Mouse (Mus musculus) kidney, embryonic 16.5 days (tissue): ENCODE measurements around the gene Ints3. TPM values are rescaled to one million over a fixed set of nuclear protein-coding genes. Genes with fewer than 3 reads are reported as not detected.

Experiments used
- ATAC-seq: fragments of 200-750 bp; cut with Nextera tagmentation; 2 replicates; pipeline ENCODE4 v1.8.0; 2017; ENCODE audit warnings: moderate TSS enrichment; ENCODE audit not compliant: low FRiP score, low TSS enrichment
- H3K27ac ChIP-seq: fragments of 300-500 bp; sonication (generic); 2 replicates; pipeline ENCODE4 v1.5.1; 2014; ENCODE audit warnings: low read length
- H3K27me3 ChIP-seq: fragments of 300-500 bp; sonication (generic); 2 replicates; pipeline ENCODE4 v1.6.1; 2014; ENCODE audit warnings: low read length, control low read depth, mixed read lengths; ENCODE audit not compliant: insufficient read depth
- H3K36me3 ChIP-seq: fragments of 300-500 bp; sonication (generic); 2 replicates; pipeline ENCODE4 v1.6.1; 2014; ENCODE audit warnings: low read length, control low read depth, mixed read lengths; ENCODE audit not compliant: insufficient read depth
- H3K4me1 ChIP-seq: fragments of 300-500 bp; sonication (generic); 2 replicates; pipeline ENCODE4 v1.6.1; 2014; ENCODE audit warnings: low read length, control low read depth, mixed read lengths; ENCODE audit not compliant: insufficient read depth
- H3K4me2 ChIP-seq: fragments of 300-500 bp; sonication (generic); replicated peaks from 2 replicates; pipeline ENCODE4 v1.6.1; 2014; ENCODE audit warnings: low read depth, low read length
- H3K4me3 ChIP-seq: fragments of 300-500 bp; sonication (generic); 2 replicates; pipeline ENCODE4 v1.5.1; 2014; ENCODE audit warnings: mild to moderate bottlenecking, low read length
- H3K9ac ChIP-seq: fragments of 300-500 bp; sonication (generic); replicated peaks from 2 replicates; pipeline ENCODE4 v1.6.1; 2014; ENCODE audit warnings: low read length
- H3K9me3 ChIP-seq: fragments of 300-500 bp; sonication (generic); 2 replicates; pipeline ENCODE4 v1.6.1; 2016; ENCODE audit warnings: low read length, control low read depth
- WGBS: fragments of 180-500 bp; shearing (Covaris S2); extraction: QIAGEN DNeasy Blood & Tissue Kit; methylation state at CpG from one replicate; pipeline ENCODE4 v1.1.7; 2014; 5-methylcytosine and 5-hydroxymethylcytosine counted together
- polyA plus RNA-seq: library from polyadenylated mRNA; unstranded; fragments of >200 nt; fragmentation: Nextera tagmentation; extraction: Ambion mirVana; gene quantifications from 2 replicates; pipeline ENCODE4 v1.2.1, GENCODE M21; 2015

Gene Ints3
- 32.7 and 33.3 TPM in 2 replicates for polyA plus RNA-seq

DNA sequence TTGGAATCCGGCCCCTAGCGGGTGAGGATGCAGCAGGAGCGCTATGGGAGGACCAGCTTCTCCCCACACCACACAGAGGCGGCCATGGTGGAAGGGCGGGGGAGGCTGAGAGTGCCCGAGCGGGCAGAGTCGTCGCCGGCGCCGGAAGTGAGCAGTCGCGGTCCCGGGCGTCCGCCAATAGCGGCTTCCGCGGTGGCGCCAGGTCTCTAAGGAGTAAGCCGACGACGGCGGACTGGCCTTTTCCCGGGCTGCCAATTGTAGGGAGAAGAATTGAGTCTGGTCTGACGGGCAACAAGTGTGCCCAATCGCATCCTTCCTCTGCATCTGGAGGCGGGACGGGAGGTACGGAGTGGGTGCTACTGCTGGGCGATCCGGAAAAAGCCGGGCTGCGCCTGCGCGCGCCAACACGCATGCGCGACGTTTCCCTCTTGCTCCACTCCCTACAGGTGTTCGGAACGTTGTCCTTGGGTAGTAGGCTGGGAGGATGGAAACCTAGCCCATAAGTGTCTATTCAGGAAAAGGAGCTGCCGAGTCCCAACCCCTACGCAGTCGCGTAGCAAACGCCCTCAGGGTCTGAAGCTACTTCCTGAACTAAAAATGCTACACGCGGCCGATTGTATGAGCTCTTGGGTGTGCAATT, at the start of gene Ints3:
Gene Ints3, minus strand, starts transcription at position 242 of the 640 bp plus-strand sequence.
- WGBS: under 1% methylated on average over 52 of the region's 52 CpGs
- H3K4me1 ChIP-seq: peaks cover 35% of the 10 kb centered on the region
- peak within 1 kb of the TSS; percentile 86 for H3K4me3 ChIP-seq
- no peaks in the 10 kb centered on the region for H3K9me3 ChIP-seq
- no peaks in the 10 kb centered on the region for H3K27me3 ChIP-seq
- ATAC-seq: peak; percentile 100
- peak within 1 kb of the TSS; percentile 97 for H3K4me2 ChIP-seq
- H3K9ac ChIP-seq: peak within 1 kb of the TSS; percentile 93
- peak within 1 kb of the TSS; percentile 99 for H3K27ac ChIP-seq
- H3K36me3 ChIP-seq: no peaks in the 10 kb centered on the region

DNA sequence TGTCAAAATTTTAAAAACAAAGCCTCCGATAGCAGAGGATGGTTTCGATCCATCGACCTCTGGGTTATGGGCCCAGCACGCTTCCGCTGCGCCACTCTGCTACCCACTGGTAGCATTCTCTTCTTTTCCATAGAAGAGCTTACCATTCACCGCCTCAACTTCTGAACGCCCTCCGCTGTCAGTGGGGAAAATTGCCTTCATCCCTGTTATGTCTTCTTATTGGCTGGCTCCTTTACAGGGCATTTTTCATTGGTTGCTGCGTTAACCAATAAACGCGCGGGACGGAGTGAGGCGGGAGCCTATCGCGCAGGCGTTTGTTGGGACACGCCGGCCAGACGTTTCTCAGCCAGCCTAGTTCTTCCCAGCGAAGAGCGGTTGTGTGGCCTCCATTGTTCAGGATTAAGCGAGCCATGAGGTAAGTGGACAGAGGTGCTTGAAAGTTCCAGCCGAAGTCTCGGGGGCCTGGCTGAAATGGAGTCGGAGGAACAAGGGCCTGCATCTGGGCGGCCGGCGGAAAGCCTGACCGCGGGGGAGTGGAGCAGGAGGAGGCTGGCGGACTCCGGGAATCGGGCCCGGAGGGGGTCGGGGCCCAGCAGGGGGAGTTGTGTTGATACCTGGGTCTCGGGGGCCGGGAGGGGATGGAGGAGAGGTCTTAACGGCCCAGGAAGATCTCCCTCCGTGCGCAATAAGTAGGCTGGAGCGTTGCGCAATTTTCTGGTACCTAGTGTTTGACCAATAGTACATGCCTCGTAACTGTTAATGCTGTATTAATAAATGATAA, 42.6 kb upstream of the Ints3 start, which contains the start of gene Ilf2:
Gene Ilf2, plus strand, starts transcription at position 296 of the 781 bp plus-strand sequence.
- H3K4me1 ChIP-seq: peaks cover 8% of the 10 kb centered on the region
- H3K9ac ChIP-seq: peak within 1 kb of the TSS; percentile 96
- ATAC-seq: peak; percentile 99
- H3K4me2 ChIP-seq: peak within 1 kb of the TSS; percentile 70
- peak within 1 kb of the TSS; percentile 94 for H3K4me3 ChIP-seq
- H3K9me3 ChIP-seq: no peaks in the 10 kb centered on the region
- WGBS: 0% methylated on average over 45 of the region's 45 CpGs
- peaks cover 26% of the 10 kb centered on the region for H3K36me3 ChIP-seq
- H3K27me3 ChIP-seq: no peaks in the 10 kb centered on the region
- peak within 1 kb of the TSS; percentile 96 for H3K27ac ChIP-seq

- no peak; the same call in 1 of the 2 replicates for ATAC-seq
Measured at GRCm38 (mm10) chr3:90475151-90475830, 41.9 kb upstream of the Ints3 start.

GRCm38 (mm10) chr3:90472213-90472612, 38.8 kb upstream of the Ints3 start:
- ATAC-seq: no peak

More at GRCm38 (mm10) chr3:90475151-90475830, 41.9 kb upstream of the Ints3 start:
- Histone ChIP-seq H3K27ac (no peak overlapping the region), H3K9ac (no peak overlapping the region), H3K36me3 (peaks cover 18% of the 10 kb centered on the region), H3K4me2 (peak overlapping the region; percentile 52), H3K27me3 (no peaks in the 10 kb centered on the region), H3K9me3 (no peaks in the 10 kb centered on the region), H3K4me3 (peak overlapping the region; percentile 94), H3K4me1 (peaks cover 8% of the 10 kb centered on the region)
- WGBS: 40% methylated on average over 15 of the region's 16 CpGs

DNA sequence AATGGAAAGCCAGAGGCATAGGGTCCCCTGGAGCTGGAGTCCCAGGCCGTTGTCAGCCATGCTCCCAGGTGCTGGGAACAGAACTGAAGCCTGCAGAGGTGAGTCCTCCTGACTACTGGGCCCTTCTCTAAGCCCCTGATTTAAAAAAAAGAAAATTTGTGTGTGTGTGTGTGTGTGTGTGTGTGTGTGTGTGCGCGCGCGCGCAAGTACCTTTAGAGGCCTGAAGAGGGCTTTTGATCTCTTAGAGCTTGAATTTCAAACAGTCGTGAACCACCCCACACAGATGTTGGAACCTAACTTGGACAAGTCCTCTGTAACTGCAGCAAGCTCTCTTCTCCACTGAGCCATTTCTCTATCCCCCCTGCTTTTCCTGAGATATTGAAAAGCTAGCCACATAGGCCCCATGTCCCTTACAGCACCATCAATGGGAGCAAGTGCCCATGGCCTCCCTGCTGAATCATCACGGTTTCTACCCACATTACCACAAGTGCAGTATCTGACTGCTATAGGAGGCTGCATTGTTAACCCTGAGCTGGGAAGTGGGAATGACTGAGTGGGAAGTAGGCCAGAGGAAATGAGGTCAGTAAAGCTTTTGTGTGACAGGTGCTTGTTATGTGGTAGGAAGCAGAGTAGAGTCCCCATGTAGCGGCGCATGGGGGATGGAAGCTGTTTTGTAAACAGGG, 34.3 kb upstream of the Ints3 start:
- WGBS: 93% methylated on average over 10 of the region's 10 CpGs
- no peak overlapping the region for H3K9ac ChIP-seq
- no peak overlapping the region for H3K4me2 ChIP-seq
- H3K4me1 ChIP-seq: peaks cover 5% of the 10 kb centered on the region
- H3K36me3 ChIP-seq: no peaks in the 10 kb centered on the region
- no peak overlapping the region for H3K27ac ChIP-seq
- peaks cover 22% of the 10 kb centered on the region for H3K27me3 ChIP-seq
- H3K4me3 ChIP-seq: no peak overlapping the region
- H3K9me3 ChIP-seq: no peaks in the 10 kb centered on the region
- no peak for ATAC-seq

More at GRCm38 (mm10) chr3:90472213-90472612, 38.8 kb upstream of the Ints3 start:
- no peaks in the 10 kb centered on the region for H3K27me3 ChIP-seq
- peaks cover 6% of the 10 kb centered on the region for H3K4me1 ChIP-seq
- WGBS: 28% methylated on average over 3 of the region's 3 CpGs
- H3K9me3 ChIP-seq: no peaks in the 10 kb centered on the region
- H3K4me3 ChIP-seq: no peak overlapping the region
- no peaks in the 10 kb centered on the region for H3K36me3 ChIP-seq
- no peak overlapping the region for H3K4me2 ChIP-seq
- H3K9ac ChIP-seq: no peak overlapping the region
- H3K27ac ChIP-seq: no peak overlapping the region

- Histone ChIP-seq H3K36me3 (no peaks in the 10 kb centered on the region), H3K27me3 (peaks cover 29% of the 10 kb centered on the region), H3K27ac (peak overlapping the region; percentile 37; the same call in 1 of the 2 replicates), H3K4me3 (peak overlapping the region; percentile 68), H3K4me2 (peak overlapping the region; percentile 80), H3K9me3 (no peaks in the 10 kb centered on the region), H3K9ac (peak overlapping the region; percentile 77), H3K4me1 (peaks cover 5% of the 10 kb centered on the region)
- under 1% methylated on average over 15 of the region's 15 CpGs for WGBS
- peak; percentile 66; the same call in 1 of the 2 replicates for ATAC-seq
Measured at GRCm38 (mm10) chr3:90466311-90466766, 32.9 kb upstream of the Ints3 start.

DNA sequence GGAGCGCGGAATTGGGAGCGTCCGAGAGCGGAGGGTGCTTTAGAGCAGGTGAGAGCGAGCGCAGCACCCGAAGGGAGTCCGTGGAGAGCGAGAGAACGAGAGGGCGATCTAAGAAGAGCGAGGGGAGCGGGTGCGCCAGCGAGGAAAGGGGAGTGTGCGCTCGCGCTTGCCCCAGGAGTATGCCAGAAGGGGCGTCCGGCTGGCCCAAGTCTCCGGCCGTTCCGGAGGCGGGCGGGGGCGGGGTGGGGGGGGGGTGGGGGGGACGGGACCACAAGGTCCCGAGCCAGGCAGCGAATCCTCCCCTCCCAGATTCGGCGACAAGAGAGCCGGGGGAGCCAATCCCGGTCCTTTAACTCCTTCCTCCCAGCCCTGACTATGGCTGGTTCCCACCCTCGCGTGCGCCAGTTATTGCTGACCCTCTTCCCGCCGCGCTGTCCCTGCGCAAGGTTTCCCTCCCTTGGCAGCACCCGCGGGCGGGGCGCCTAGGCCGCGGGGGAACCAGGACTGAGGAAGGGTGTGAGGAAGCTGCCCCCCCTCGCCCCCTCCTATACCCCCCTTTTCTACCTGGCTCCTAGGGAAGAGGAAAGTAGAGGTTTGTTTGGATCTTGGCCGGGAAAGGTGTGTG, 32.4 kb upstream of the Ints3 start, which contains the start of gene Npr1:
Gene Npr1, minus strand, starts transcription at position 181 of the 625 bp plus-strand sequence.
- ATAC-seq: peak; percentile 71
- Histone ChIP-seq H3K4me3 (peak within 1 kb of the TSS; percentile 68), H3K4me2 (peak within 1 kb of the TSS; percentile 80), H3K36me3 (no peaks in the 10 kb centered on the region), H3K27ac (peak within 1 kb of the TSS; percentile 70), H3K9me3 (no peaks in the 10 kb centered on the region), H3K27me3 (peaks cover 29% of the 10 kb centered on the region), H3K4me1 (peaks cover 5% of the 10 kb centered on the region), H3K9ac (peak within 1 kb of the TSS; percentile 77)
- WGBS: under 1% methylated on average over 46 of the region's 49 CpGs

GRCm38 (mm10) chr3:90465081-90465685, 31.8 kb upstream of the Ints3 start:
- ATAC-seq: peak; percentile 42
- Histone ChIP-seq H3K9ac (peak overlapping the region; percentile 77), H3K9me3 (no peaks in the 10 kb centered on the region), H3K27ac (peak overlapping the region; percentile 70; the same call in 1 of the 2 replicates), H3K4me2 (peak overlapping the region; percentile 80), H3K27me3 (peaks cover 29% of the 10 kb centered on the region), H3K4me3 (peak overlapping the region; percentile 68), H3K4me1 (peaks cover 5% of the 10 kb centered on the region), H3K36me3 (no peaks in the 10 kb centered on the region)
- under 1% methylated on average over 75 of the region's 75 CpGs for WGBS
